Mouse (Mus musculus) kidney, adult 2 months (tissue): ENCODE measurements around the gene Ntpcr.

Experiments used
- CTCF ChIP-seq: fragments of 200-500 bp; conservative IDR thresholded peaks from 2 replicates; pipeline ENCODE4 v1.5.1; 2011; ENCODE audit warnings: low read depth, mild to moderate bottlenecking, control low read depth, low read length, moderate library complexity, mixed read lengths; ENCODE audit not compliant: insufficient read depth, insufficient read length
- POLR2A ChIP-seq: fragments of 200-500 bp; IDR thresholded peaks from one replicate; pipeline ENCODE4 v1.6.1; 2011; ENCODE audit warnings: low read depth, low read length, control low read depth

- TF ChIP-seq CTCF (no peak), POLR2A (no peak)
These were observed 26.8 kb downstream of the Ntpcr start for GRCm38 (mm10) chr8:125756391-125757105.
